Mouse (Mus musculus) ES-Bruce4 (cell line): ENCODE measurements around the gene Zfp652. TPM values are rescaled to one million over a fixed set of nuclear protein-coding genes. Genes with fewer than 3 reads are reported as not detected.

Experiments
- H3K27ac ChIP-seq: 2 replicates; pipeline ENCODE4 v1.5.1; 2012; ENCODE audit warnings: low read length, inconsistent platforms; ENCODE audit not compliant: insufficient read depth
- H3K27me3 ChIP-seq: 2 replicates; pipeline ENCODE4 v1.6.1; 2012; ENCODE audit warnings: mild to moderate bottlenecking, low read length, inconsistent platforms; ENCODE audit not compliant: control insufficient read depth, poor library complexity, insufficient read depth, severe bottlenecking
- H3K36me3 ChIP-seq: 2 replicates; pipeline ENCODE4 v1.6.1; 2012; ENCODE audit warnings: inconsistent platforms, mild to moderate bottlenecking, low read length, moderate library complexity; ENCODE audit not compliant: control insufficient read depth, poor library complexity, insufficient read depth, severe bottlenecking
- H3K4me1 ChIP-seq: one replicate; pipeline ENCODE4 v1.8.1; 2011; ENCODE audit warnings: low read length; ENCODE audit not compliant: control insufficient read depth, insufficient read depth
- H3K4me3 ChIP-seq: 2 replicates; pipeline ENCODE4 v1.5.1; 2011; ENCODE audit warnings: low read depth, mild to moderate bottlenecking, low read length
- H3K9ac ChIP-seq: 2 replicates; pipeline ENCODE4 v1.6.1; 2012; ENCODE audit warnings: low read depth, mild to moderate bottlenecking, inconsistent platforms; ENCODE audit not compliant: poor library complexity, severe bottlenecking
- H3K9me3 ChIP-seq: replicated peaks from 2 replicates; pipeline ENCODE4 v1.6.1; 2012; ENCODE audit warnings: mild to moderate bottlenecking, low read length, inconsistent platforms; ENCODE audit not compliant: control insufficient read depth, poor library complexity, insufficient read depth, severe bottlenecking
- CTCF ChIP-seq: IDR thresholded peaks from one replicate; pipeline ENCODE4 v1.8.1; 2011; ENCODE audit warnings: low read depth, low read length
- EP300 ChIP-seq: IDR thresholded peaks from 2 replicates; pipeline ENCODE4 v1.6.1; 2011; ENCODE audit warnings: low read depth, low read length; ENCODE audit not compliant: insufficient read depth
- POLR2A ChIP-seq: IDR thresholded peaks from one replicate; pipeline ENCODE4 v1.8.1; 2011; ENCODE audit warnings: low read length; ENCODE audit not compliant: insufficient read depth
- polyA plus RNA-seq: library from polyadenylated mRNA; stranded (reverse); fragments of >200 nt; gene quantifications from 2 replicates; pipeline ENCODE4 v1.2.4, GENCODE M21; 2011; ENCODE audit warnings: low read depth; ENCODE audit not compliant: missing spikeins, insufficient read depth, insufficient read length

Zfp652 gene
- polyA plus RNA-seq, 1 experiment, result 41.4 TPM

GRCm38 (mm10) chr11:95777323-95778297 is 65.1 kb downstream of the Zfp652 start:
- no peak overlapping the region for H3K9ac ChIP-seq

GRCm38 (mm10) chr11:95778831-95779251 is 66.4 kb downstream of the Zfp652 start:
- no peak overlapping the region for H3K27ac ChIP-seq
- no peak overlapping the region for H3K9ac ChIP-seq
- no peak overlapping the region for H3K4me3 ChIP-seq
- H3K4me1 ChIP-seq, result no peaks in the 10 kb centered on the region
- TF ChIP-seq CTCF (peak; percentile 42), EP300 (no peak)
- no peaks in the 10 kb centered on the region for H3K27me3 ChIP-seq
- no peaks in the 10 kb centered on the region for H3K9me3 ChIP-seq
- no peaks in the 10 kb centered on the region for H3K36me3 ChIP-seq

More at GRCm38 (mm10) chr11:95777323-95778297, 65.1 kb downstream of the Zfp652 start:
- no peaks in the 10 kb centered on the region for H3K27me3 ChIP-seq
- peaks cover 3% of the 10 kb centered on the region for H3K4me1 ChIP-seq
- no peaks in the 10 kb centered on the region for H3K9me3 ChIP-seq
- no peak overlapping the region for H3K27ac ChIP-seq
- H3K36me3 ChIP-seq, result no peaks in the 10 kb centered on the region
- TF ChIP-seq EP300 (no peak), POLR2A (no peak), CTCF (no peak)
- H3K4me3 ChIP-seq, result no peak overlapping the region

GRCm38 (mm10) chr11:95779366-95779765 is 66.9 kb downstream of the Zfp652 start:
- H3K27ac ChIP-seq, result no peak overlapping the region
- H3K9ac ChIP-seq, result no peak overlapping the region
- H3K9me3 ChIP-seq, result no peaks in the 10 kb centered on the region
- H3K27me3 ChIP-seq, result no peaks in the 10 kb centered on the region
- no peaks in the 10 kb centered on the region for H3K36me3 ChIP-seq
- H3K4me1 ChIP-seq, result no peaks in the 10 kb centered on the region
- TF ChIP-seq EP300 (no peak), POLR2A (no peak), CTCF (no peak)
- H3K4me3 ChIP-seq, result no peak overlapping the region

- H3K4me1 ChIP-seq, result no peaks in the 10 kb centered on the region
- no peaks in the 10 kb centered on the region for H3K27me3 ChIP-seq
- no peak for TF ChIP-seq POLR2A
- no peak for TF ChIP-seq EP300
- no peak for TF ChIP-seq CTCF
- no peak overlapping the region for H3K9ac ChIP-seq
- no peak overlapping the region for H3K4me3 ChIP-seq
- no peaks in the 10 kb centered on the region for H3K9me3 ChIP-seq
- no peaks in the 10 kb centered on the region for H3K36me3 ChIP-seq
- H3K27ac ChIP-seq, result no peak overlapping the region
Observed at GRCm38 (mm10) chr11:95780480-95780879, 68.0 kb downstream of the Zfp652 start.

GRCm38 (mm10) chr11:95781557-95781956 is 69.1 kb downstream of the Zfp652 start:
- Histone ChIP-seq H3K4me3 (no peak overlapping the region), H3K4me1 (no peaks in the 10 kb centered on the region), H3K9ac (no peak overlapping the region), H3K9me3 (no peaks in the 10 kb centered on the region), H3K36me3 (no peaks in the 10 kb centered on the region), H3K27me3 (no peaks in the 10 kb centered on the region), H3K27ac (no peak overlapping the region)
- TF ChIP-seq CTCF, result no peak
- no peak for TF ChIP-seq POLR2A
- no peak for TF ChIP-seq EP300

- Histone ChIP-seq H3K4me3 (no peak overlapping the region), H3K9ac (no peak overlapping the region), H3K27ac (no peak overlapping the region), H3K36me3 (no peaks in the 10 kb centered on the region), H3K4me1 (no peaks in the 10 kb centered on the region), H3K9me3 (no peaks in the 10 kb centered on the region), H3K27me3 (no peaks in the 10 kb centered on the region)
- TF ChIP-seq POLR2A (no peak), EP300 (no peak), CTCF (no peak)
Observed at GRCm38 (mm10) chr11:95783457-95783856, 71.0 kb downstream of the Zfp652 start.
